24 mouse cellular contexts compared by ENCODE assay signal in the genomic region with DNA sequence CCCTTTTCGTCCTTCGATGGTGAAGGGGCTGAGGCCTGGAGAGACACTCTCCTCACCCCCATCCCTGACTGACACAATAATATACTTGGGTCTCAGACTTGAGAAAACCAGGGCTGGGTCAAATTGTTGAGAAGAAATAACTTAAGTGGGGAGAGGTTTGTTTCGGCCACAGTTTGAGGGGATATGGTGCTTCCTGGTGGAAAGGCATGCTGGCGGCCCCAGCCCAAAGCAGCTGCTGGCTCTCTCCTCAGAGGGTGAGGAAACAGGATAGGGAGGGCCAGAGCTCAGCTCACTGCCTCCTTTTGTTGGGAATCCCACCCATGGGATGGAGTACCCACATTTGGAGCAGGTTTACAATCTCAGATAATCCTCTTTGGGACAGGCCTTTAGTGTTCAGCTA. TPM values are rescaled to one million over a fixed set of nuclear protein-coding genes. Genes with fewer than 3 reads are reported as not detected.
DNase-seq lines count a peak whose midpoint lies in the region; ATAC-seq and TF ChIP-seq lines count a peak whose summit lies in the region.
"Not testable (repeated sequence)": the region's sequence is repeated elsewhere in the genome, so short reads cannot be mapped to it uniquely, and the experiment has no call there.
"Had no signal": no experiment of that assay in that cellular context is flagged by ENCODE, and none has a peak within 500 bp of the region (broad histone marks: within the 10 kb centered on the region; RNA-seq: fewer than 3 reads in every experiment).

No protein-coding gene starts in this region.

- not testable (repeated sequence) for H3K9me3 ChIP-seq in liver, embryonic 12.5 days (replicated peaks); liver, embryonic 14.5 days (ENCODE audit: control insufficient read depth, low read length); liver, embryonic 16.5 days (replicated peaks; ENCODE audit: control insufficient read depth, low read length)

- not testable (repeated sequence) for TF ChIP-seq EP300 in liver, embryonic 14.5 days (IDR thresholded peaks at IDR 0.05; ENCODE audit: low read depth)

- H3K4me3 ChIP-seq in brown adipose tissue, adult 24 weeks (ENCODE audit: insufficient read depth, low read depth, low read length); liver, embryonic 12.5 days; liver, embryonic 14.5 days (ENCODE audit: insufficient read depth in 1 of 2, low read depth in 2 of 2, low read length in 2 of 2): not testable (repeated sequence)
- H3K4me3 ChIP-seq in liver, embryonic 16.5 days (ENCODE audit: low read depth, low read length) = peak overlapping the region; percentile 11; the same call in 1 of the 2 replicates

- not testable (repeated sequence) for TF ChIP-seq CTCF in liver, embryonic 14.5 days (IDR thresholded peaks at IDR 0.05; ENCODE audit: low read depth)

- peak overlapping the region; percentile 52 for H3K27ac ChIP-seq in brown adipose tissue, adult 24 weeks (replicated peaks; ENCODE audit: low read depth, low read length)
- not testable (repeated sequence) for H3K27ac ChIP-seq in liver, embryonic 12.5 days; liver, embryonic 14.5 days; liver, embryonic 16.5 days (ENCODE audit: low read length)

- peak overlapping the region; percentile 44 for H3K4me2 ChIP-seq in liver, embryonic 12.5 days
- H3K4me2 ChIP-seq in liver, embryonic 14.5 days (ENCODE audit: low read depth) = peak overlapping the region; percentile 24
- H3K4me2 ChIP-seq in liver, embryonic 16.5 days (ENCODE audit: low read depth, low read length) = peak overlapping the region; percentile 46

- not testable (repeated sequence) for H3K4me1 ChIP-seq in brown adipose tissue, adult 24 weeks (ENCODE audit: control insufficient read depth, insufficient read depth, insufficient read length, low read length); liver, embryonic 12.5 days; liver, embryonic 14.5 days (replicated peaks; ENCODE audit: control insufficient read depth in 2 of 2, insufficient read depth in 2 of 2, low read length in 1 of 2); liver, embryonic 16.5 days (ENCODE audit: control insufficient read depth, low read depth, low read length)

- 57% methylated on average over 4 of the region's 4 CpGs for WGBS in liver, embryonic 12.5 days (ENCODE audit: insufficient replicate concordance)
- 57% methylated on average over 4 of the region's 4 CpGs for WGBS in liver, embryonic 14.5 days (ENCODE audit: insufficient replicate concordance)
- 60% methylated on average over 4 of the region's 4 CpGs for WGBS in liver, embryonic 16.5 days (ENCODE audit: insufficient replicate concordance)

- not testable (repeated sequence) for H3K36me3 ChIP-seq in liver, embryonic 12.5 days; liver, embryonic 14.5 days (replicated peaks; ENCODE audit: control insufficient read depth, insufficient read depth, low read depth); liver, embryonic 16.5 days (ENCODE audit: control insufficient read depth, insufficient read depth)

- not testable (repeated sequence) for ATAC-seq in liver, embryonic 12.5 days; liver, embryonic 14.5 days (ENCODE audit: insufficient read depth); liver, embryonic 16.5 days (ENCODE audit: low read depth)

- not testable (repeated sequence) for H3K27me3 ChIP-seq in liver, embryonic 12.5 days (replicated peaks); liver, embryonic 14.5 days (ENCODE audit: control insufficient read depth, insufficient read depth, low read length); liver, embryonic 16.5 days (ENCODE audit: control insufficient read depth, insufficient read depth, low read depth, low read length)

- DNase-seq in heart, adult 18-20 months = peak; percentile 2 to 7
- not testable (repeated sequence) for DNase-seq in liver, embryonic 14.5 days (ENCODE audit: low read depth in 3 of 3, low spot score in 3 of 3)
- peak; percentile 11 for DNase-seq in lung, postnatal 10 days
- DNase-seq in lung, postnatal 36 days = peak; percentile 4

- not testable (repeated sequence) for H3K9ac ChIP-seq in liver, embryonic 12.5 days; liver, embryonic 14.5 days (replicated peaks); liver, embryonic 16.5 days (ENCODE audit: low read depth, low read length)

RNA-seq across cellular contexts. Expression of a gene that starts 37.8 kb away (rescaled TPM):
- 5.8 TPM in 1 of 2 replicates, not detected in the other for polyA plus RNA-seq in brown adipose tissue, adult 24 weeks (2012; ENCODE audit: insufficient read depth, insufficient read length, missing spikeins)
- under 1 TPM; 0.30 to 0.75 TPM for total RNA-seq in heart, adult 18-20 months (2021)
- 63.1 and 65.7 TPM in 2 replicates for polyA plus RNA-seq in liver, embryonic 12.5 days (2016; fragmentation: Nextera tagmentation; extraction: Ambion mirVana)
- polyA plus RNA-seq in liver, embryonic 14.5 days (2012; rRNA removed) = 173 and 195 TPM in 2 replicates
- polyA plus RNA-seq in liver, embryonic 14.5 days (2014; fragmentation: Nextera tagmentation; extraction: Ambion mirVana) = 217 and 229 TPM in 2 replicates
- 566 and 660 TPM in 2 replicates for polyA plus RNA-seq in liver, embryonic 16.5 days (2015; fragmentation: Nextera tagmentation; extraction: Ambion mirVana)
- total RNA-seq: CH12.LX; common myeloid progenitor, adult 5-6 weeks; G1E had no signal
- polyA plus RNA-seq: activated CD4-positive, CD25-positive, alpha-beta regulatory T cell, adult 4 months; CD4-positive, CD25-positive, alpha-beta regulatory T cell, adult 4 months; embryonic facial prominence, embryonic 11.5 days; embryonic facial prominence, embryonic 13.5 days; embryonic facial prominence, embryonic 15.5 days; erythroblast, embryonic 14.5 days; forebrain, embryonic 10.5 days; forebrain, embryonic 12.5 days; forebrain, embryonic 14.5 days; G1E; Patski had no signal

RNA-seq across cellular contexts. Expression of a gene that starts 40.2 kb away (rescaled TPM):
- polyA plus RNA-seq in brown adipose tissue, adult 24 weeks (2012; ENCODE audit: insufficient read depth, insufficient read length, missing spikeins) = not detected in 2 replicates
- not detected for total RNA-seq in heart, adult 18-20 months (2021)
- polyA plus RNA-seq in liver, embryonic 12.5 days (2016; fragmentation: Nextera tagmentation; extraction: Ambion mirVana) = 0.13 and 0.21 TPM in 2 replicates
- polyA plus RNA-seq in liver, embryonic 14.5 days (2012; rRNA removed) = not detected in 2 replicates
- polyA plus RNA-seq in liver, embryonic 14.5 days (2014; fragmentation: Nextera tagmentation; extraction: Ambion mirVana) = 0.18 TPM in 1 of 2 replicates, not detected in the other
- 0.06 TPM in 2 replicates for polyA plus RNA-seq in liver, embryonic 16.5 days (2015; fragmentation: Nextera tagmentation; extraction: Ambion mirVana)
- total RNA-seq: adrenal gland, adult 18-20 months; adrenal gland, adult 8-10 months; adrenal gland, postnatal 14 days; adrenal gland, postnatal 36 days; CH12.LX; common myeloid progenitor, adult 5-6 weeks had no signal
- polyA plus RNA-seq: activated CD4-positive, CD25-positive, alpha-beta regulatory T cell, adult 4 months; CD4-positive, CD25-positive, alpha-beta regulatory T cell, adult 4 months; embryonic facial prominence, embryonic 11.5 days; embryonic facial prominence, embryonic 13.5 days; embryonic facial prominence, embryonic 15.5 days; erythroblast, embryonic 14.5 days; forebrain, embryonic 10.5 days; forebrain, embryonic 12.5 days; forebrain, embryonic 14.5 days; G1E had no signal

RNA-seq across cellular contexts. Expression of a gene that starts 59.6 kb away (rescaled TPM):
- polyA plus RNA-seq in brown adipose tissue, adult 24 weeks (2012; ENCODE audit: insufficient read depth, insufficient read length, missing spikeins) = not detected in 2 replicates
- total RNA-seq in heart, adult 18-20 months (2021) = not detected
- polyA plus RNA-seq in liver, embryonic 12.5 days (2016; fragmentation: Nextera tagmentation; extraction: Ambion mirVana) = not detected in 2 replicates
- polyA plus RNA-seq in liver, embryonic 14.5 days (2012; rRNA removed) = 0.03 and 0.04 TPM in 2 replicates
- polyA plus RNA-seq in liver, embryonic 14.5 days (2014; fragmentation: Nextera tagmentation; extraction: Ambion mirVana) = 0.06 and 0.11 TPM in 2 replicates
- polyA plus RNA-seq in liver, embryonic 16.5 days (2015; fragmentation: Nextera tagmentation; extraction: Ambion mirVana) = 0.07 and 0.12 TPM in 2 replicates
- total RNA-seq: adrenal gland, adult 18-20 months; adrenal gland, postnatal 14 days; adrenal gland, postnatal 36 days; CH12.LX; common myeloid progenitor, adult 5-6 weeks; G1E had no signal
- polyA plus RNA-seq: activated CD4-positive, CD25-positive, alpha-beta regulatory T cell, adult 4 months; CD4-positive, CD25-positive, alpha-beta regulatory T cell, adult 4 months; embryonic facial prominence, embryonic 11.5 days; embryonic facial prominence, embryonic 13.5 days; embryonic facial prominence, embryonic 15.5 days; erythroblast, embryonic 14.5 days; forebrain, embryonic 10.5 days; forebrain, embryonic 12.5 days; forebrain, embryonic 14.5 days; G1E had no signal
